In genomic region chr1:168226150-168226549, GRCm38 (mm10) we compare ENCODE assay signal across 14 mouse cellular contexts.
DNase-seq lines count a peak whose midpoint lies in the region; ATAC-seq and TF ChIP-seq lines count a peak whose summit lies in the region.
"Had no signal": no experiment of that assay in that cellular context is flagged by ENCODE, and none has a peak within 500 bp of the region (broad histone marks: within the 10 kb centered on the region; RNA-seq: fewer than 3 reads in every experiment).

No protein-coding gene starts in this region.

- H3K27me3 ChIP-seq in limb, embryonic 15.5 days = no peaks in the 10 kb centered on the region
- H3K27me3 ChIP-seq in limb, embryonic 10.5 days (ENCODE audit: low read depth, poor library complexity, severe bottlenecking) = no peaks in the 10 kb centered on the region
- H3K27me3 ChIP-seq in embryonic facial prominence, embryonic 13.5 days = no peaks in the 10 kb centered on the region
- H3K27me3 ChIP-seq: forebrain, embryonic 13.5 days; limb, embryonic 12.5 days had no signal

- peaks cover 39% of the 10 kb centered on the region for H3K4me1 ChIP-seq in limb, embryonic 15.5 days
- peaks cover 53% of the 10 kb centered on the region for H3K4me1 ChIP-seq in limb, embryonic 10.5 days
- peaks cover 67% of the 10 kb centered on the region for H3K4me1 ChIP-seq in embryonic facial prominence, embryonic 13.5 days

- no peaks in the 10 kb centered on the region for H3K9me3 ChIP-seq in limb, embryonic 15.5 days
- no peaks in the 10 kb centered on the region for H3K9me3 ChIP-seq in limb, embryonic 10.5 days (replicated peaks)
- no peaks in the 10 kb centered on the region for H3K9me3 ChIP-seq in embryonic facial prominence, embryonic 13.5 days
- H3K9me3 ChIP-seq: forebrain, embryonic 13.5 days; limb, embryonic 12.5 days had no signal

- H3K9ac ChIP-seq in limb, embryonic 15.5 days = no peak overlapping the region
- no peak overlapping the region for H3K9ac ChIP-seq in embryonic facial prominence, embryonic 13.5 days
- H3K9ac ChIP-seq: forebrain, embryonic 13.5 days; limb, embryonic 12.5 days had no signal

- H3K36me3 ChIP-seq in limb, embryonic 15.5 days = no peaks in the 10 kb centered on the region
- H3K36me3 ChIP-seq in limb, embryonic 10.5 days = peaks cover 5% of the 10 kb centered on the region
- H3K36me3 ChIP-seq in embryonic facial prominence, embryonic 13.5 days = no peaks in the 10 kb centered on the region
- H3K36me3 ChIP-seq: limb, embryonic 12.5 days had no signal

- H3K4me3 ChIP-seq in limb, embryonic 15.5 days = no peak overlapping the region
- no peak overlapping the region for H3K4me3 ChIP-seq in limb, embryonic 10.5 days
- H3K4me3 ChIP-seq in embryonic facial prominence, embryonic 13.5 days = no peak overlapping the region
- H3K4me3 ChIP-seq: forebrain, embryonic 13.5 days; limb, embryonic 12.5 days had no signal

- 50% methylated on average over 6 of the region's 6 CpGs for WGBS in limb, embryonic 15.5 days
- 77% methylated on average over 6 of the region's 6 CpGs for WGBS in limb, embryonic 10.5 days
- 34% methylated on average over 6 of the region's 6 CpGs for WGBS in embryonic facial prominence, embryonic 13.5 days

- TF ChIP-seq POLR2A in brain, embryonic 14.5 days (IDR thresholded peaks at IDR 0.05; ENCODE audit: borderline replicate concordance, extremely low read depth, insufficient read depth, insufficient read length, poor library complexity, severe bottlenecking) = no peak

- 0 out of 2 replicates have a peak overlapping the region, but pooled peaks have one; percentile 3 for H3K27ac ChIP-seq in limb, embryonic 15.5 days
- H3K27ac ChIP-seq in limb, embryonic 10.5 days = no peak overlapping the region
- peak overlapping the region; percentile 44; the same call in 1 of the 2 replicates for H3K27ac ChIP-seq in embryonic facial prominence, embryonic 13.5 days
- H3K27ac ChIP-seq: forebrain, embryonic 13.5 days; limb, embryonic 12.5 days; macrophage had no signal

- no peak for TF ChIP-seq CTCF in brain, embryonic 14.5 days (IDR thresholded peaks at IDR 0.05; ENCODE audit: borderline replicate concordance, extremely low read depth, insufficient read depth, insufficient read length)

- no peak overlapping the region for H3K4me2 ChIP-seq in limb, embryonic 15.5 days
- no peak overlapping the region for H3K4me2 ChIP-seq in embryonic facial prominence, embryonic 13.5 days
- H3K4me2 ChIP-seq: forebrain, embryonic 13.5 days; limb, embryonic 12.5 days had no signal

- DNase-seq in limb, embryonic 10.5 days (ENCODE audit: low spot score) = no peak
- peak; percentile 83 for DNase-seq in brain, embryonic 14.5 days (ENCODE audit: low read depth)
- no peak for DNase-seq in adrenal gland, adult 2 months
- DNase-seq: cerebellum, adult 11-12 months; embryo, embryonic 11 days; heart, adult 18-20 months; kidney, adult 9 months had no signal

- no peak for ATAC-seq in limb, embryonic 15.5 days (ENCODE audit: insufficient number of reproducible peaks, low FRiP score, low TSS enrichment, low read depth)
- peak; percentile 49; the same call in 1 of the 2 replicates for ATAC-seq in embryonic facial prominence, embryonic 13.5 days (ENCODE audit: insufficient number of reproducible peaks, insufficient read depth, low FRiP score, low TSS enrichment, low read depth)
- peak; percentile 77 for ATAC-seq in megakaryocyte-erythroid progenitor cell, adult 5-6 weeks (replicated peaks; ENCODE audit: low FRiP score, low TSS enrichment, poor library complexity, severe bottlenecking)
- ATAC-seq in granulocyte monocyte progenitor cell, adult 5-6 weeks (replicated peaks; ENCODE audit: poor library complexity, severe bottlenecking) = no peak
- ATAC-seq: forebrain, embryonic 13.5 days had no signal

Comparison
In these comparisons a context has a peak if more than half of its experiments do, and no peak if none do; other contexts are left out.
1. ATAC-seq: peak in embryonic facial prominence, embryonic 13.5 days (single experiment) and megakaryocyte-erythroid progenitor cell, adult 5-6 weeks (single experiment); none in limb, embryonic 15.5 days (single experiment) and granulocyte monocyte progenitor cell, adult 5-6 weeks (single experiment).